Mouse (Mus musculus) thymus, adult 2 months (tissue): Measurements from ENCODE around the gene Plxnb1.

Experiments
- CTCF ChIP-seq: fragments of 200-500 bp; IDR thresholded peaks from 2 replicates; pipeline ENCODE4 v1.5.1; 2012; ENCODE audit warnings: mild to moderate bottlenecking, control low read depth, low read length, moderate library complexity, borderline replicate concordance; ENCODE audit not compliant: control insufficient read depth, poor library complexity, insufficient read depth; ENCODE audit errors: extremely low read depth
- POLR2A ChIP-seq: fragments of 200-500 bp; IDR thresholded peaks from 2 replicates; pipeline ENCODE4 v1.6.1; 2012; ENCODE audit warnings: mild to moderate bottlenecking, low read length, control low read depth, moderate library complexity; ENCODE audit not compliant: control insufficient read depth, poor library complexity, insufficient read depth; ENCODE audit errors: extremely low read depth

DNA sequence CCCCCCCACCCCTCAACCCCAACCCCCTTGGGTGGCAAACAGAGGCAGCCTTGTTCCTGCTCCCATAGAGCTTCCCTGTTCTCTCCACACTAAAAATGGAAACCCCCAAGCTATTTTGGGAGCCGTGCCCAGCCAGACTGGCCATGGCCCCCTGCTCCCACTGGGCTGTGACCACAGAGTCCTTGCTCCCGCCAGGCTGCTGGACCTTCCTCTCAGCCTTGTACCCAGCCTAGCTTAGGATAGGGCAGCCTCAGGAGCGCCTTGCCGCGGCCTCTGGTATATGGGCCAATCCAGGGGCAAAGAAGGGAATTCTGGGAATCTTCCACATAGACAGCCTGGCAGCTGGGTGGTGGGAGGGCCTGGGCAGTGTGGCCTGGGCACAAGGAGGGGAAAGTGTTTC is 2.6 kb downstream of the Plxnb1 start:
- TF ChIP-seq CTCF (no peak), POLR2A (no peak)
